Mouse (Mus musculus): ENCODE measurements around the gene Pfkm. TPM values are rescaled to one million over a fixed set of nuclear protein-coding genes. Genes with fewer than 3 reads are reported as not detected.

Gene Pfkm
- polyA plus RNA-seq (2017; shearing (Covaris generic)) = 1 to 10 TPM; 7.5 to 7.8 TPM

DNA sequence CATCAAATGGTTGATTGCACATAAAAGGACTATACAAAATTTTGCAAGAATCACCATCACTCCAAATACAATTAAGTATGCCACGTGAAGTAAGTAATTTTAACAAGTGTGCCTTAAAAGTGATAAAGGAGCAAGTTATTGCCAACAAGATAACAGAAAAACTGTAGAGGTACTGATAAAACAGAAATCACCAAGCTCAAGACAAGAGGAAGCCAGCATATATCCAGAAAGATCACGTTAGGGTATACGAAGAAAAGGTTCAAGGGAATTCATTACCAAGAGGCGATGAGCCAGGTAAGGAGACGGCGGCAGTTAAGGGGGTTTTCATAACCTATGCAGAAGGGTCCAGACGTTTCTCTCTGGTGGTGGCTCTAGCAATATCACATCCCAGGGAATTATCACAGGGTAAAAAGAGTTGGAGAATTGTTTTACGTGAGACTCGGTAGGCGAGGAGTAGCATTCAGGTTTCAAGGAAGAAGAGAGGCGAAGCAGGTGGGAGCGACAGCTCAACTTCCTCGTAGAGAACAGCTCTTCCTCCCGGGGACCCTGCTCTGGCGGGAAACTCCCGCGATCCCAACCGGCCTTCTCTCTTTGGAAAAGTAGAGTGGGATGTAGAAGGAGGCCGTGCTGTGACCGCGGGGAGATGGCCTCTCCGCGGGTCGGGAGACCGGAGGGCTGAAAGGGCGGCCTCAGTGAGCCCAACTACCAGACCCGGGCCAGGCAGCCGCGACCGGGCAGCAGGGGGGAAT is at the start of gene Pfkm:
Gene Pfkm (plus strand): TSS at position 218 of the 749 bp plus-strand sequence.

DNA sequence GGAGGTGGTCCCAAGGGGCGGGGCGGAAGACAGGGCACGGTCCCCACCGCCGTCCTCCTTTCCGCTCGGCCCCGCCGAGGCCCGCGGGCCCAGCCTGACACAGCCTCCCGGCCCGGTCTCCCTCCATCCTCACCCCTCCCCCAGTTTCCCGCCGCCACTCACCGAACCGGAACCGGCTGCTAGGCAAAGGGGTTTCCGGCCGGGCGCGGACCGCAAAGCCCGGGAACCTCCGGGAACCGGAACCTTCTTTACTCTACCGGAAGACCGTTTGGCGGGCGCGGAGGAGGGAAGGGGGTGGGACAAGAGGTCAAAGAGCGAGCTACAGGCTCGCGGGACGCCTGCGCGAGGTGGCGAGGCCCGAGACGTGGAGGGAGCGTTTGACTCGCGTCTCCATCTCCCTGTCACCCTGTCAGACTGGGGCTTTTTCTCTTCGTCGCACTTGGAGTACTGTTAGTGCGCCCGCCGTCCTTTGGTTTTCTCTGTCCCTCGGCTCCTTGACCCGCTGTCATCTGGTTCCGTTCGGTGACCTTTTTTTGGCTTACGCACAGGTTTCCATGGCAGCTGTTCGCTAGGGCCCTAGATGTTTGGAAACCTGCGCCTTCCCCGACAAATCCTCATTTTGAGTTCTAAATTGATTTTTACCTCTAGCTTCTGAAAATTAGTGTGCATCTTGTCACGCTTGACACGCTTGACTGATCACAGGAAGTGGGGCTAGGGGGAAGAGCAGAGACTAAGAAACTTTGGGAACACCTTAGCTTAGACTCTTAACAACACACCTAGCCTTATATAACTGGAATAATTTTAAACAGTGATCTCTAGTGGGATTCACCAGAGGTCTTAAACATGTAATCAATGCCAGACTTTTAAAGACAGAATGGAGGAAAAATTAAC is 977 bp downstream of the Pfkm start, which contains the start of gene Senp1:
Gene Senp1 (minus strand): TSS at position 624 of the 891 bp plus-strand sequence.

DNA sequence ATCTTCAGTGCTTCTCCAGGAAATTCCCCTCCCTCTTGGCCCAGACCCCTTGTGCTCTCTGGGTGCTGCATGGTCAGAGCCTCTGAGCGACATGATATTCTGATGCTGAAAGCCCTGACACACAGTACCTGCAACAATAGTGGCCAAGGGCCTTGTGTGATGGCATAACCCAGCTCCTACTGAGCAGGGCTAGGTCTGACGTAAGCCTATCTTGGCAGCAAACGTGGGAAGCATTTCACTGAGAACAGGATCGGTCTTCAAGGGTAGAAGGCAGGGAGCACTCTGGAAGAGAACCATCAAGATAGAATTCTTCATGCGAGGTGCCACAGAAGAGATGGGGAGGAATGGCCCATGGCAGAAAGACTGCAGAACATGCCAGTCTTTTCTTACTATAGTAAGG is 73.1 kb downstream of the Pfkm start, which contains the start of gene Asb8:
Gene Asb8 (minus strand): TSS at position 101 of the 400 bp plus-strand sequence.

DNA sequence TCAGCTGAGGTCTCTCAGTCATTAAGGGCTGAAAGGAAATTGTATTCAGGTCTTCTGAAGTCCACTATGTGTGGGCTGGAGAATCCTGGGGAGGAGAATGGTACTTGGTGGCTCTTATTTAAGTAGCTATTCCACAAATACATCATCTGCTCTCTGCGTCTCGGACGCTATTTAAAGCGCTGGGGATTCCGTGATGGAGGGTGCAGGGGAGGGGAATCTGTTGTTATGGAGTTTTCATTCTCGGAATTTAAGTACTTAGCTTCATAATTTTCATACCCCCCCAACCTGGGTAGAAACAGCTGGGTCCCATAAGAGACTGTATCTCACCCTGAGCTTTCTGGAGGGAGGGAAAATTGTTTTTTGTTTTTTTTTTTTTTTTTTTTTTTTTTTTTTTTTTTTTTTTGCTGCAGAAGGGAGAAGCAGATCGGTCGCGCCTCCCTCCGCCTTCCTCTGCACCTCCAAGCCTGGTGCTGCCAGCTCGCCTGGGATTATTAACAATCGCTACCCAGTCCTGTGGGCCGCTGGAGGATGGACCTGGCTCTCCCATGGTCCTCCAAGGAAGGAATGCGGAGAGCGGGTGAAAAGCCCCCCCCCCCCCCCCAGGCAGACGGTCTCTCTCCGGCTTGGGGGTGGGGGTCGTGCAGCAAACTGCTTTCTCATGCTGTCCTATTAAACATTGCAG is 74.7 kb downstream of the Pfkm start, which contains the start of gene Ccdc184:
Gene Ccdc184 (plus strand): TSS at position 196 of the 682 bp plus-strand sequence.

Other genes with a start within 250 kb of the Pfkm start
- 10 to 100 TPM; 73.1 to 87.2 TPM for gene Hdac7, start 248.1 kb upstream of the Pfkm start, polyA plus RNA-seq (2017; shearing (Covaris generic))
- 10 to 100 TPM in 1 of 2 experiments, under 1 TPM in 1; 0.93 to 15.9 TPM for gene Vdr, start 182.0 kb upstream of the Pfkm start, polyA plus RNA-seq (2017; shearing (Covaris generic))
- 10 to 100 TPM; 21.7 to 30.0 TPM for gene Tmem106c, start 128.4 kb upstream of the Pfkm start, polyA plus RNA-seq (2017; shearing (Covaris generic))
- gene Col2a1, start 87.9 kb upstream of the Pfkm start, polyA plus RNA-seq (2017; shearing (Covaris generic)) = under 1 TPM; 0.04 to 0.18 TPM
- gene Senp1, start 1.2 kb downstream of the Pfkm start, polyA plus RNA-seq (2017; shearing (Covaris generic)) = 10 to 100 TPM; 35.0 to 45.7 TPM
- 10 to 100 TPM; 38.6 to 42.0 TPM for gene Asb8, start 73.0 kb downstream of the Pfkm start, polyA plus RNA-seq (2017; shearing (Covaris generic))
- under 1 TPM; 0.43 to 0.46 TPM for gene Ccdc184, start 74.6 kb downstream of the Pfkm start, polyA plus RNA-seq (2017; shearing (Covaris generic))
- not detected for gene Olfr288, start 103.0 kb downstream of the Pfkm start, polyA plus RNA-seq (2017; shearing (Covaris generic))
- 1 to 10 TPM in 1 of 2 experiments, not detected in 1; 1.1 TPM for gene Gm44579, start 128.4 kb downstream of the Pfkm start, polyA plus RNA-seq (2017; shearing (Covaris generic))
- under 1 TPM; 0.12 to 0.65 TPM for gene Olfr287, start 128.5 kb downstream of the Pfkm start, polyA plus RNA-seq (2017; shearing (Covaris generic))
- gene Olfr286, start 141.9 kb downstream of the Pfkm start, polyA plus RNA-seq (2017; shearing (Covaris generic)) = 1 to 10 TPM in 1 of 2 experiments, under 1 TPM in 1; 0.13 to 1.3 TPM
- gene H1fnt, start 164.7 kb downstream of the Pfkm start, polyA plus RNA-seq (2017; shearing (Covaris generic)) = under 1 TPM in 1 of 2 experiments, not detected in 1; 0.43 TPM
- gene Zfp641, start 203.6 kb downstream of the Pfkm start, polyA plus RNA-seq (2017; shearing (Covaris generic)) = not detected
- under 1 TPM in 1 of 2 experiments, not detected in 1; 0.07 TPM for gene Olfr285, start 224.8 kb downstream of the Pfkm start, polyA plus RNA-seq (2017; shearing (Covaris generic))
- gene Olfr284, start 248.4 kb downstream of the Pfkm start, polyA plus RNA-seq (2017; shearing (Covaris generic)) = under 1 TPM in 1 of 2 experiments, not detected in 1; 0.98 TPM

Data from inflammation-experienced regulatory T-cells (primary cell).